Mouse (Mus musculus): ENCODE measurements around the gene App. TPM values are rescaled to one million over a fixed set of nuclear protein-coding genes. Genes with fewer than 3 reads are reported as not detected.

Gene App
- polyA plus RNA-seq, 1 experiment from 2014 or later, result 229 TPM

DNA sequence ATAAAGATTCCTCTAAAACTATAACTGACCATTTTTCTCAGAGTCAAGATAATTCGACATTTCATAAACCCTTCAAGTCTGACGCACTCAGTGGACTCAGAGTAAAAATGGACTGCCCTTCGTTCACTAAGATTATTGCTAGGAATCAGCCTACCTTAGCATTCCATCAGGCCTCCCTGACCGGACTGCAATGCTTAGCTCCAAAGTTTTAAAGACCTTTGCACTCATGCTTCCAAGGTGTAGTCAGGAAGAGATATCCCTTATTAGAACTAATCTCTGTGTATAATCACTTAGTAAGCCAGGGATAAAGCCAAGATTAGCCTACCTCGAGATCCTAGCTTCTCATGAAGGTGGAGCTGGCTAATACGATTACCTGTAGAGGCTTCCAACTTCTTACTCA lies 29.2 kb downstream of the App start:
- TF ChIP-seq CTCF (IDR thresholded peaks at IDR 0.05; ENCODE audit: low read depth), result no peak
- ATAC-seq (ENCODE audit: insufficient read depth), result no peak
- 81% methylated on average over 6 of the region's 6 CpGs for WGBS

DNA sequence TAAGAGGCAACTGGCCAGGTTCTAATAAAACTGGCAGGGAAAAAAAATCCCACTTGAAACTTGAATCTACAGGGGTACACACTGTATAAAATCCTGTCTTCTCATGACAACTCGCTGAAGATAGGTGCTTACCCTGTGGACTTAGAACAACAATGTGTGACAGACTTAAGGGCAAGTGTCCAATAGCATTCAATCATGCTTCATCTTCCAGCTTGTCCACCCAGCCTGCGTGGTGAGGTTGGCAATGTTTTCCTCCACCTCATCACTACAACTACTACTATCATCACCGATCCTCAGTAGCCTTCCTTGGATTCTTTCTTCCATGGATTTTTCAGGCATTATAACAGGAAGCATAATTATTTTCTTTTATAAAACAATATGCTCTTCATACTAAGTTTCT lies 29.7 kb downstream of the App start:
- Histone ChIP-seq H3K4me3 (ENCODE audit: low read depth, low read length) (no peak overlapping the region), H3K9me3 (ENCODE audit: low read depth, low read length) (no peaks in the 10 kb centered on the region), H3K4me2 (no peak overlapping the region), H3K9ac (no peak overlapping the region), H3K4me1 (ENCODE audit: insufficient read depth) (no peaks in the 10 kb centered on the region), H3K27ac (ENCODE audit: low read depth) (no peak overlapping the region), H3K27me3 (ENCODE audit: insufficient read depth, low read length) (no peaks in the 10 kb centered on the region), H3K36me3 (ENCODE audit: insufficient read depth) (no peaks in the 10 kb centered on the region)
- TF ChIP-seq CTCF (IDR thresholded peaks at IDR 0.05; ENCODE audit: low read depth), result no peak
- no peak for ATAC-seq (ENCODE audit: insufficient read depth)
- DNase-seq, result no peak
- WGBS, result 73% methylated on average over 3 of the region's 3 CpGs

More for the DNA sequence above, 29.2 kb downstream of the App start:
- Histone ChIP-seq H3K4me2 (no peak overlapping the region), H3K27ac (ENCODE audit: low read depth) (no peak overlapping the region), H3K9ac (no peak overlapping the region), H3K9me3 (ENCODE audit: low read depth, low read length) (no peaks in the 10 kb centered on the region), H3K36me3 (ENCODE audit: insufficient read depth) (no peaks in the 10 kb centered on the region), H3K27me3 (ENCODE audit: insufficient read depth, low read length) (no peaks in the 10 kb centered on the region), H3K4me1 (ENCODE audit: insufficient read depth) (no peaks in the 10 kb centered on the region), H3K4me3 (ENCODE audit: low read depth, low read length) (no peak overlapping the region)
- no peak for DNase-seq

DNA sequence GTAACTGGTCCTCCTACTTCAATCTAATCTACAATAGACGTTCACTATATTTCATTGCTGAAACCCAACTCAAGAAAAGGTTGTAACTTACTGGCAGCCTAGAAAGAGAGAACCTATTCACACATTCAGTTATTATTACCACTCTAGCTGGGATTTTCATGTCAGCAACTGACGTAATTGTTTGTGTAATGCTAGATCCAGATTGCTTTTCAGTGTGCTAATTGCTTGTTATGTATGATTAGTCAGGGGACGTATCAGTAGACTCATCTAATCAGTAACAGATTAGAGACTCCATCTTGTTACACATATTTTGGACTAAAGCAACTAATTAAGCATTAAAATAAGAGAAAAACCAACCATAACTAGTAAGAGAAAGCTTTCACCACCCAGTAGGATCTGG lies 30.4 kb downstream of the App start:
- Histone ChIP-seq H3K4me2 (no peak overlapping the region), H3K9ac (no peak overlapping the region), H3K9me3 (ENCODE audit: low read depth, low read length) (no peaks in the 10 kb centered on the region), H3K4me3 (ENCODE audit: low read depth, low read length) (no peak overlapping the region), H3K27ac (ENCODE audit: low read depth) (no peak overlapping the region), H3K4me1 (ENCODE audit: insufficient read depth) (no peaks in the 10 kb centered on the region; the same call in 1 of the 2 replicates), H3K27me3 (ENCODE audit: insufficient read depth, low read length) (no peaks in the 10 kb centered on the region), H3K36me3 (ENCODE audit: insufficient read depth) (no peaks in the 10 kb centered on the region)
- DNase-seq (no peak), ATAC-seq (ENCODE audit: insufficient read depth) (no peak)
- 66% methylated on average over 3 of the region's 3 CpGs for WGBS
- TF ChIP-seq CTCF (IDR thresholded peaks at IDR 0.05; ENCODE audit: low read depth), result no peak

DNA sequence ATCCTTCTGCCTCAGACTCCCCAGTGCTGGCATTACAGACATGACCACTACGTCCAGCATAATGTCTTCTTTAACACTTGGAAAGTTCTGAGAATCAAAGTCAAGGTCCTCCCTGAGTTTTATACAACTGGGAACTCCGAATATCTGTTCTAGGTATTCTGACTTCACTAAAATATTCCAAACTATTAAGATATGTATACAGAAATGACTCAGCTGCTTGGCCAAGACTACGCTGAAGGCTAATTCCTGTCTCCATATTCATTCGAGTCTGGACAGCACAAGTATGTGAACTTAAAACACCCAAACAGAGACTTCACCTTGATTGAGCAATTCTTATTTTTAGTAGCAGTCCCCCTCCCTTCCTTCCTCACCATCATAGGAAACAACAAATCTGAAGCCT lies 32.2 kb downstream of the App start:
- Histone ChIP-seq H3K4me2 (no peak overlapping the region), H3K36me3 (ENCODE audit: insufficient read depth) (no peaks in the 10 kb centered on the region), H3K9me3 (ENCODE audit: low read depth, low read length) (no peaks in the 10 kb centered on the region), H3K27ac (ENCODE audit: low read depth) (no peak overlapping the region), H3K4me3 (ENCODE audit: low read depth, low read length) (no peak overlapping the region), H3K9ac (no peak overlapping the region), H3K27me3 (ENCODE audit: insufficient read depth, low read length) (no peaks in the 10 kb centered on the region), H3K4me1 (ENCODE audit: insufficient read depth) (no peaks in the 10 kb centered on the region; the same call in 1 of the 2 replicates)
- no peak for TF ChIP-seq CTCF (IDR thresholded peaks at IDR 0.05; ENCODE audit: low read depth)
- no peak for ATAC-seq (ENCODE audit: insufficient read depth)
- WGBS, result 71% methylated on average over 4 of the region's 4 CpGs
- no peak for DNase-seq

DNA sequence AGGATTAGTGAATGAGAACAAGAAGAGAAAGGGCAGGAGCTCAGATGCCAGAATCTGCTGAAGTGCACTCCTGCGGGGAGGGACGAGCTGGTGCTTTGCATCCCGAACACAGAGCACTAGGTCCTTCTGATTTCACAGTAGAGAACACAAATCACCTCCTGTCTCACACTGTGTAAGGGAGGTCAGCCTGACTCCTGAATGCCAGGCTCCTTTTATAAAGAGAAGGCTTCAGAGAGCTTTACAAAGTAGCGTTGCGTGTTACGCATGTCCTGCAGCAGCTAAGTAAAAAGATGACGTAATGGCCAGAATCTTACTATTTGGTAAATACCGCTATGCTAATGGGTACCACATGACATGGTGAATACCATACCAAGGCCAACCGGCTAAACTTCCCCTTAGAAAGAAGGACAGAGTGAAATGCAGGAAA lies 34.4 kb downstream of the App start:
- Histone ChIP-seq H3K27ac (ENCODE audit: low read depth) (peak overlapping the region; percentile 15; the same call in 1 of the 2 replicates), H3K9ac (no peak overlapping the region), H3K9me3 (ENCODE audit: low read depth, low read length) (no peaks in the 10 kb centered on the region), H3K4me3 (ENCODE audit: low read depth, low read length) (no peak overlapping the region), H3K4me1 (ENCODE audit: insufficient read depth) (peaks cover 4% of the 10 kb centered on the region), H3K27me3 (ENCODE audit: insufficient read depth, low read length) (no peaks in the 10 kb centered on the region), H3K4me2 (no peak overlapping the region), H3K36me3 (ENCODE audit: insufficient read depth) (no peaks in the 10 kb centered on the region)
- ATAC-seq (ENCODE audit: insufficient read depth) (no peak), DNase-seq (no peak)
- 63% methylated on average over 9 of the region's 9 CpGs for WGBS
- no peak for TF ChIP-seq CTCF (IDR thresholded peaks at IDR 0.05; ENCODE audit: low read depth)

DNA sequence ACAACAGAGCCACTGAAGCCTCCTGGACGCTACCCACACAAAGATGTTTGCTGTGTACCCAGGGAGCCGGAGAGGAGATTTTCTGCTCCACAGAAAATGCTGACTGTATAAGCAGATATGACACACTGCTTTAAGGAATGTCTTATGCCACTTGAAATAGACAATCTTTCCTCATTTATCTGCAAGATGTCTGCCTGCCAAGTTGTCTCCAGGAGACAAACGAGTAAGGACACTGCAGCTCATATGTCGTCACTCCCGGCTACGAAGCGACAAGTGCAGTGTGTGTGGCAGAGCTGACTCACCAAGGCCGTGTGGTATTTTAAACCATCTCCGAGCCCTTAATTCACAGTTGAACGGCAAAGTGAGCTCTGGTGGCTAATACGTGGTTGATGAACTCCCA lies 36.2 kb downstream of the App start:
- H3K9me3 ChIP-seq (ENCODE audit: low read depth, low read length), result no peaks in the 10 kb centered on the region
- no peak overlapping the region for H3K9ac ChIP-seq
- no peak overlapping the region for H3K27ac ChIP-seq (ENCODE audit: low read depth)
- no peaks in the 10 kb centered on the region for H3K36me3 ChIP-seq (ENCODE audit: insufficient read depth)
- peaks cover 22% of the 10 kb centered on the region for H3K4me1 ChIP-seq (ENCODE audit: insufficient read depth)
- no peaks in the 10 kb centered on the region for H3K27me3 ChIP-seq (ENCODE audit: insufficient read depth, low read length)
- TF ChIP-seq CTCF (IDR thresholded peaks at IDR 0.05; ENCODE audit: low read depth), result no peak
- DNase-seq, result no peak
- ATAC-seq (ENCODE audit: insufficient read depth), result no peak
- no peak overlapping the region for H3K4me3 ChIP-seq (ENCODE audit: low read depth, low read length)
- 61% methylated on average over 11 of the region's 11 CpGs for WGBS
- H3K4me2 ChIP-seq, result no peak overlapping the region

DNA sequence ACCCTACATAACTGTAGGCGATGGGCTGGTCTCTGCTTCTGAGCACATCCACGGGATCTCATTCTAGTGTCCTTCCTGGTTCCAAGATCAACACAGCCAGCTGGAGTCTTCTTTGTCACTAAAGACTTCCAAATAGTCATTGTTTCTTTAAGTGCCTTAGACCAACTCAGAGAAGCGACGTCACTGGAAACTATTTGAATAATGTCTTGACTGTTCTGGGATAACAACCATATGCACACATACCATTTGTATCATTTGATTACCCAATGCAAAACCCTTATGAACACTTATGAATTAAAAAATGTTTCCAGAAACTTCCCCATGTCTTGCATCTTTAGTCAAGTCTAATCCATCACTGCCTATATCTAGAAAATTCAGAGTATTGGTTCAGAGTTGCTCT lies 37.5 kb downstream of the App start:
- H3K36me3 ChIP-seq (ENCODE audit: insufficient read depth), result no peaks in the 10 kb centered on the region
- H3K27ac ChIP-seq (ENCODE audit: low read depth), result no peak overlapping the region
- H3K4me2 ChIP-seq, result no peak overlapping the region
- H3K27me3 ChIP-seq (ENCODE audit: insufficient read depth, low read length), result no peaks in the 10 kb centered on the region
- H3K4me3 ChIP-seq (ENCODE audit: low read depth, low read length), result no peak overlapping the region
- DNase-seq (peak; percentile 34), ATAC-seq (ENCODE audit: insufficient read depth) (no peak)
- no peak overlapping the region for H3K9ac ChIP-seq
- H3K9me3 ChIP-seq (ENCODE audit: low read depth, low read length), result no peaks in the 10 kb centered on the region
- no peak for TF ChIP-seq CTCF (IDR thresholded peaks at IDR 0.05; ENCODE audit: low read depth)
- WGBS, result 60% methylated on average over 4 of the region's 4 CpGs
- peaks cover 27% of the 10 kb centered on the region for H3K4me1 ChIP-seq (ENCODE audit: insufficient read depth)

DNA sequence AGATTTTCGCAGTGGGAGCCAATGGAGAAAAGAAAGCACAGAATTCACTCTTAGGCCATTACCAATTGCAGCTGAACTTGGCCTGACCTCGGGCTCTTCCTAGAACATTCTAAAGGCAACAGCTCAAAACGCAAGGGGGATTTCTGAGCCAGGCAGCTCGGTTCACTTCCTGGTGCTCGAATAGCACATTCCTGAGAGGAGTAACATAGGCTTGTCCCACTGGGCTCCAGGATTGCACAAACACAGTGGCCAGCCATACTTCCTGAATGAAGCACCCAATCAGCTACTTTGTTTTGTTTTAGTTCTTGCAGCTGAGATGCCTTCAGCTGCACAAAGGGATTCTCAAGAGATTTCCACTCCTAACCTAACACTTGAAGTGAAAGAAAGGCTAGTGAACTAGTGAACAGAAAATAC lies 40.1 kb downstream of the App start:
- WGBS, result 12% methylated on average over 5 of the region's 5 CpGs
- Histone ChIP-seq H3K4me2 (peak overlapping the region; percentile 55), H3K36me3 (ENCODE audit: insufficient read depth) (0 out of 2 replicates have a peak, but pooled peaks cover 3% of the 10 kb centered on the region), H3K4me3 (ENCODE audit: low read depth, low read length) (peak overlapping the region; percentile 17; the same call in 1 of the 2 replicates), H3K27me3 (ENCODE audit: insufficient read depth, low read length) (no peaks in the 10 kb centered on the region), H3K9me3 (ENCODE audit: low read depth, low read length) (no peaks in the 10 kb centered on the region), H3K27ac (ENCODE audit: low read depth) (peak overlapping the region; percentile 94), H3K9ac (0 out of 2 replicates have a peak overlapping the region, but pooled peaks have one; percentile 11), H3K4me1 (ENCODE audit: insufficient read depth) (peaks cover 39% of the 10 kb centered on the region)
- ATAC-seq (ENCODE audit: insufficient read depth) (peak; percentile 92), DNase-seq (peak; percentile 89)
- peak; percentile 10; the same call in 1 of the 2 replicates for TF ChIP-seq CTCF (IDR thresholded peaks at IDR 0.05; ENCODE audit: low read depth)

Data from lung, embryonic 14.5 days (tissue).